Mouse (Mus musculus): ENCODE results near the gene Trip10. TPM values are rescaled to one million over a fixed set of nuclear protein-coding genes. Genes with fewer than 3 reads are reported as not detected.

Trip10 gene
- polyA plus RNA-seq, 1 experiment from 2014 or later = 28.1 TPM

DNA sequence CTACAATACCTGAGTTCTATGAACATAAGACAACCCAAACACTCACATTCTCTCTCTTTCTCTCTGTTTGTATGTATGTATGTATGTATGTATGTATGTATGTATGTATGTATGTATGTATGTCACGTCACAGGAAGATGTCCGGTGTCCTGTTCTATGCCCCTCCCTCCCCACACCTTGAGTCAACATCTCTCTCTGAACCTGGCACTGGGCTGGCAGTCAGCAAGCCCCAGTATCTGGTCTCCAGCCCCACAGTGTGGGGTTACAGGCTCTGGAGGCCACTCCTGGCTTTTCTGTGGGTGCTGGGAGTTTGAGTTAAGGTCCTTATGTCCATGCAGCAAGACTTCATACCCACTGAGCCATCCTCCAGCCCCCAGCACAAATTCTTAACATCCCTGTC lies 21.8 kb upstream of the Trip10 start:
- Histone ChIP-seq H3K4me1 (replicated peaks) (peaks cover 5% of the 10 kb centered on the region; the same call in 1 of the 2 replicates), H3K9me3 (no peaks in the 10 kb centered on the region), H3K36me3 (no peaks in the 10 kb centered on the region), H3K27ac (no peak overlapping the region), H3K27me3 (ENCODE audit: insufficient read depth, poor library complexity, severe bottlenecking) (peaks cover 8% of the 10 kb centered on the region; the same call in 1 of the 2 replicates), H3K4me3 (no peak overlapping the region)
- DNase-seq (ENCODE audit: low spot score) = no peak
- 95% methylated on average over 2 of the region's 2 CpGs for WGBS

DNA sequence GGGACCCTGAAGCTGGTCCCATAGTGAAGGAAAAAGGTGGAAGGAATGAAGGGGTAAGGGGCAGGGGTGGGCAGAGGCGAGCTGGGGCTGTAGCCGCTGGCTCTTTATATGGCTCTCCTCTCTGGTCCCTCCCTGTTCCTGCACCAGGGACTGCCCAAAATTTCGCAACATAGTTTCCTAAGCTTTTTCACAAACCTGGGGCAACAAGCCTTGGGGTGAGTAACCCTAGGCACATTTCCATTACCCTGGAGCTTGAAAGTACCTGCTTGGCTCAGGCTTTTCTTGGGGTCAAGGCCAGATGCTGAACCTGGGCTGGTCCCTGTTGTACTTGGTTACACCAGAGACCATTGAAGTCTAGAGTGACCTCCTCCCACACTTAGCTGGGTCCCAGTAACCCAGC lies 21.2 kb upstream of the Trip10 start, which contains the start of gene C3:
C3 (minus strand) TSS at position 123 of the 400 bp plus-strand sequence.
- WGBS = 83% methylated on average over 3 of the region's 3 CpGs
- DNase-seq (ENCODE audit: low spot score) = no peak
- H3K36me3 ChIP-seq = no peaks in the 10 kb centered on the region
- H3K9me3 ChIP-seq = no peaks in the 10 kb centered on the region
- no peak within 1 kb of the TSS for H3K27ac ChIP-seq
- no peak within 1 kb of the TSS for H3K4me3 ChIP-seq
- H3K4me1 ChIP-seq (replicated peaks) = peaks cover 5% of the 10 kb centered on the region; the same call in 1 of the 2 replicates
- H3K27me3 ChIP-seq (ENCODE audit: insufficient read depth, poor library complexity, severe bottlenecking) = peaks cover 8% of the 10 kb centered on the region; the same call in 1 of the 2 replicates

DNA sequence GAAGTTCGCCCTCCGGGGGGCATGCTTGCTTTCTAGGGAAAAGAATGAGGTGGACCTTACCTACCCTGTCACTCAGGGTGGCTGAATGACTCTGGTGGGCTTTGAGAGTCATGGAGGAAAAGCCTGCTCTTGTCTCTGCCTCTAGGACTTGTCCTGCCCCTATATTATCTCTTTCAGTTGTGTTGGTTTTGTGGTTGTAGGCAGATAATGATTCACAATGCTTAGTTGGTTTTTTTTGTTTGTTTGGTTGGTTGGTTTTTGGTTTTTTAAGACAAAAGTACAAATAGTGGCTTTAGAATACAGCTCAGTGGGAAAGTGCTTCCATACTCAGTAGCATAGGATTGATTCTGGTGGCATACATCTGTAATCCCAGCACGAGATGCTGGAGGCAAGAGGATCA lies 20.4 kb upstream of the Trip10 start:
- WGBS = 84% methylated on average over 3 of the region's 3 CpGs
- Histone ChIP-seq H3K4me3 (no peak overlapping the region), H3K27ac (no peak overlapping the region), H3K27me3 (ENCODE audit: insufficient read depth, poor library complexity, severe bottlenecking) (peaks cover 8% of the 10 kb centered on the region; the same call in 1 of the 2 replicates), H3K36me3 (no peaks in the 10 kb centered on the region), H3K9me3 (no peaks in the 10 kb centered on the region), H3K4me1 (replicated peaks) (peaks cover 5% of the 10 kb centered on the region; the same call in 1 of the 2 replicates)
- no peak for DNase-seq (ENCODE audit: low spot score)

DNA sequence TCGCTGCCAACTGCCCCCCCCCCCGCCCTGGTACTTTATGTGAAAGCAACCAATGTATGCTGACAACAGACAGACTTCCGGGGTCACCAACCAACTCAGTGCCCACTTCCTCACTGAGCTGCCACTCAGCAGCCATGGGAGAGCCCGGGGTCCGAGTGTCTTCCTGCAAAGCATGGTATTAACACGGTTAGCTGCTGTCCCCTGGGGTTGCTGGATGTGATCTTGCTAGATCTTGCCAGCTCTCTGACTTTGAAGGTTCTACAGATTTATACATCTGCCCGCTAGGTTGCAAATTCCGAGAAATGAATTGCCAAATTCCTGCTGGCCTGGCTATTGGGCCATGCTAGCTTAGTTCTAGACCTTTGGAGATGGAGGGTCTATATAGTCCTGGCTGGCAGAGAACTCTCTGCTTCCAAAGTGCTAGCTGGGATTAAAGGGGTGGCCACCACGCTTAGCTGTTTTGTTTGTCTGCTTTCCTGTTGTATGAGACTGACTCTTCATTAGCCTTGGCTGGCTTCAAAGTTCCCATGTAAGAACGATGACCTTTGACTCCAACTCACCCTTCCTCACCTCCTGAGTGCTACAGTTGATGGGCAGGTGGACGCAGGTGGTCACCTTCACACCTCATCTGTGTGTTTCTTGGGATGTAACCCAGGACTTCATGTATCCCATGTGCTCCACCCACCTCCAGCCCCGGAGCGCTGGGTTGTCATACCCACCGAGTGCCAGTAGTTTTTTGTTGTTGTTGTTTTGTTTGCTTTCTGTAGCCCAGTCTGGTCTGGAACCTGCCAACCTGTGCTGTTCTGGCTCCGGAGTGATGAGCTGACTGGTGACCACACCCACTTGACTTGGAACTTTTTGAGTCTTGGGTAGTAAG lies 19.2 kb upstream of the Trip10 start:
- no peak overlapping the region for H3K4me3 ChIP-seq
- 80% methylated on average over 15 of the region's 15 CpGs for WGBS
- peaks cover 9% of the 10 kb centered on the region for H3K36me3 ChIP-seq
- H3K27ac ChIP-seq = no peak overlapping the region
- no peaks in the 10 kb centered on the region; the same call in 1 of the 2 replicates for H3K4me1 ChIP-seq (replicated peaks)
- no peaks in the 10 kb centered on the region for H3K9me3 ChIP-seq
- no peaks in the 10 kb centered on the region for H3K27me3 ChIP-seq (ENCODE audit: insufficient read depth, poor library complexity, severe bottlenecking)
- DNase-seq (ENCODE audit: low spot score) = no peak

DNA sequence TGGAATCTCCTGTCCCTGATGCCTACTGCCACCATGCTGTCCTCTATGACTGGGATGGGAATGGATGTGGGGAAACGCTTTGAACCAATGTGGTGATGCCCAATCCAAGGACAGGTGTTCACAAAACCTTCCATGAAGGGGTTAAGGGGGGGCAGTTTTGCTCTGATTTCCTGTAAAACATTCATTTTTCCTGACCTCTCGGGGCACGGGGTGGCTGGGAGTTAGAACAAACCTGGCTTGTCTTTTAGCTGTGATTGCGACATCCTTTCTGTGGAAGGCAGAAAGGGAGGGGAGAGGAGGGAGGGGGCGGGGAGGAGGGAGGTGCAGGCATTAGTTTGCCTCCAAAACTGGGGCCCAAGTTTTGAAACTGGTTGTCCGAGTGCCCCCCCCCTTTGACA lies 18.5 kb upstream of the Trip10 start:
- Histone ChIP-seq H3K36me3 (peaks cover 15% of the 10 kb centered on the region), H3K27ac (no peak overlapping the region), H3K4me1 (replicated peaks) (no peaks in the 10 kb centered on the region; the same call in 1 of the 2 replicates), H3K4me3 (no peak overlapping the region), H3K27me3 (ENCODE audit: insufficient read depth, poor library complexity, severe bottlenecking) (no peaks in the 10 kb centered on the region), H3K9me3 (no peaks in the 10 kb centered on the region)
- DNase-seq (ENCODE audit: low spot score) = no peak
- WGBS = 66% methylated on average over 6 of the region's 6 CpGs

DNA sequence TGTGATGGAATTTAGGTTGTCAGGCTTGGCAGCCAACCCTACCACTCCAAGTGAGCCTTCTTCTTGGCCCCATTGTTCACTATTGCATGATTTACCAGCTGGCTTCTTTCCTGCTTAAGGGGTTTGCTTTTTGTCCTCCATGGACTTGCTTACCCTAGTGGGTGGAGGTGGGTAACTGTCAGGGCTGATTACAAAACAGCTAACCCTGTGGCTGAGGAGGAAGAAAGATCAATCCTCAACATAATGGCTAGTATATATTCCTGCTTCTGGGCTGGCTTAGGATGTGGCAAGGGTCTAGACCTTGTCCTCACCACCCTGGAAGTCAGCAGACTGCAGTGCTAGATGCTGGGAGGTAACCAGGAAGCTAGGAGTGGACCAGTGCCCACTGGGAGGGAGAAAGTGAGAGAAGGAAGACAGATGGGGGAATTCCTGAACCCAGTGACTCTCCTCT lies 17.9 kb upstream of the Trip10 start:
- Histone ChIP-seq H3K36me3 (peaks cover 22% of the 10 kb centered on the region), H3K4me3 (no peak overlapping the region), H3K9me3 (no peaks in the 10 kb centered on the region), H3K27me3 (ENCODE audit: insufficient read depth, poor library complexity, severe bottlenecking) (no peaks in the 10 kb centered on the region), H3K27ac (no peak overlapping the region), H3K4me1 (replicated peaks) (no peaks in the 10 kb centered on the region; the same call in 1 of the 2 replicates)
- DNase-seq (ENCODE audit: low spot score) = no peak

DNA sequence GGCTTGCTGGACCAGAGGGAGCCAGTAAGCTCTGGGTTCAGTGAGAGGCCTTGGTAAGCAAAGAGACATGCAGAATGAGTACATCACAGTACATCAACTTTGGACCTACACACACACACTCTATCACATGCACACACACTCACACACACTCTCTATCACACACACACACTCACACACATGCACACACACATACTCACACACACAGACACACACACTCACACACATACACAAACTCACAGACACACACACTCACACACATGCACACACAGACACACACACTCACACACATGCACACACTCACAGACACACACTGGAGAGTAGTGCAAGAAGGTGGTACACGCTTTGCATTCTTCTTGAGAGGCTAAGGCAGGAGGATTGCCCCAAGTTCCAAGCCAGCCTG lies 17.1 kb upstream of the Trip10 start:
- peaks cover 30% of the 10 kb centered on the region for H3K36me3 ChIP-seq
- 90% methylated on average over 1 of the region's 1 CpGs for WGBS
- no peaks in the 10 kb centered on the region for H3K27me3 ChIP-seq (ENCODE audit: insufficient read depth, poor library complexity, severe bottlenecking)
- DNase-seq (ENCODE audit: low spot score) = no peak
- H3K9me3 ChIP-seq = no peaks in the 10 kb centered on the region
- H3K4me3 ChIP-seq = no peak overlapping the region
- H3K4me1 ChIP-seq (replicated peaks) = no peaks in the 10 kb centered on the region; the same call in 1 of the 2 replicates
- no peak overlapping the region for H3K27ac ChIP-seq

DNA sequence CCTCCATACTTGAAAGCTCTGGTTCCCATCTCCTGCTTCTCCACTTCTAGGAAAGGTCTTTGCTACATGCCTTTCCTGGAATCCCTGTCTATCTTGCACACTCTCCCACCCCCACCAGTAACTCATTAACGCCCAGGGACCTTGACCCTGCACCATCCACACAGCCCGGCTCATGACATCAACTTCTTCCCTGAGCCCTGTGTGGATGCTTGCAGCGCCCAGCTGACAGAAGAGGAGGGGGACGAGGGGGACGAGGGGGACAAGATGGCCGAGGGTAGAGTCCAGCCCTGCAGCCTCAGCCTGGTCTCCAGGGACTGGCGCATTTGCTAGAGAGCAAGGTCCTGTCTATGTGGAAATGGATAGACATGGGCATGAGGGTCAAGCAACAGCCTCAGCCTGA lies 16.2 kb upstream of the Trip10 start:
- H3K27me3 ChIP-seq (ENCODE audit: insufficient read depth, poor library complexity, severe bottlenecking) = no peaks in the 10 kb centered on the region
- no peaks in the 10 kb centered on the region; the same call in 1 of the 2 replicates for H3K4me1 ChIP-seq (replicated peaks)
- no peak for DNase-seq (ENCODE audit: low spot score)
- no peak overlapping the region for H3K27ac ChIP-seq
- peaks cover 38% of the 10 kb centered on the region for H3K36me3 ChIP-seq
- no peaks in the 10 kb centered on the region for H3K9me3 ChIP-seq
- WGBS = 50% methylated on average over 7 of the region's 7 CpGs
- H3K4me3 ChIP-seq = no peak overlapping the region

DNA sequence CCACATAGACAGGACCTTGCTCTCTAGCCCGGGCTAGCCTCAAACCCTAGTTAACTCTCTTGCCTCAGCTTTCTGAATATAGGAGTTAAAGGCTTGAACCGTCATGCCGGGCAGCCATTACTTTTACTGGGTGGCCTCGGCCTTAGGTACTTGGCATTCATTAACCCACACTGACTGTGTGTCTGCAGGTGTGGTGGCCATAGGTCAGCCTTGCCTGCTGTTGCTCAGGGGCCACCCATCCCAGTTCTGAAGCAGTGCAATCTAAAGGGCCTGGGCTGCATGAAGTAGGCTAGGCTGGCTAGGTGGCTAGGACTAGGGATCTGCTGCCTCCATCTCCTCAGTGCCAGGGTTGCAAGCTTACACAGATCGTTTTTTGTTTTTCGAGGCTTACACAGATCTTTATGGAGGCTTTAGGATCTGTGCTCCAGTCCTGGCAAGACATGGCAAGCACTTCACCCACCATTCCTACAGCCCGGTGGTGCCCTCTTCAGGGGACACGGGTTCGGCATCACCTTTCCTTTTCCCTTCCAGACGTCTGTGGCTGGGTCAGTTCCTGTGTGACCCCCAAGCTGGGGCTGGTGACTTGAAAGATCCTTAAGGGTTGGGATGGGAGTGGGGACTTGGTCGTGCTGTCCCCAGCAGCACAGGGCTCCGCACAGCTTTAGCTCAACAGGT lies 14.9 kb upstream of the Trip10 start:
- H3K4me3 ChIP-seq = no peak overlapping the region

DNA sequence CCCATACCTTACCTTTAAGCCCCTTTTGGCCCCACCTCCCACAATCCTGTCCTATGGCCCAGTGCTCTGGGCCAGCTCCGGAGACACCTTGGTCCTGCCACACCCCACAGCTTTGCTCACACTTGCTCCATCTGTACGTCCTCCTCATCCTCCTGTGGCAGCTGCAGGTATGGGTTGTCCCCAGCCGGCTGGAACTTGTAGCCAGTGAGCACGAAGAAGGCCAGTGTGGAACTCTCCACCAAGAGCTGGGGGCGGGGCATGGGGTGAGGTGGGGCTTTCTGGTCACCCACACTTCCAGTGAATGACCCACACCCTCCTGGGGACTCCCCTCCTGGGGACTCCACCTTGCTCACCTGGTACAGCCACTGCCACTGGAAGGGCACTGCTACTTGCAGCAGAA lies 13.5 kb upstream of the Trip10 start:
- DNase-seq (ENCODE audit: low spot score) = no peak
- Histone ChIP-seq H3K9me3 (no peaks in the 10 kb centered on the region), H3K27me3 (ENCODE audit: insufficient read depth, poor library complexity, severe bottlenecking) (no peaks in the 10 kb centered on the region), H3K36me3 (peaks cover 42% of the 10 kb centered on the region), H3K27ac (no peak overlapping the region), H3K4me1 (replicated peaks) (no peaks in the 10 kb centered on the region), H3K4me3 (no peak overlapping the region)
- WGBS = 90% methylated on average over 5 of the region's 5 CpGs

More for the DNA sequence above, 14.9 kb upstream of the Trip10 start:
- H3K27ac ChIP-seq = no peak overlapping the region
- H3K36me3 ChIP-seq = peaks cover 42% of the 10 kb centered on the region
- 80% methylated on average over 12 of the region's 12 CpGs for WGBS
- H3K27me3 ChIP-seq (ENCODE audit: insufficient read depth, poor library complexity, severe bottlenecking) = no peaks in the 10 kb centered on the region
- no peak for DNase-seq (ENCODE audit: low spot score)
- no peaks in the 10 kb centered on the region; the same call in 1 of the 2 replicates for H3K4me1 ChIP-seq (replicated peaks)
- H3K9me3 ChIP-seq = no peaks in the 10 kb centered on the region

DNA sequence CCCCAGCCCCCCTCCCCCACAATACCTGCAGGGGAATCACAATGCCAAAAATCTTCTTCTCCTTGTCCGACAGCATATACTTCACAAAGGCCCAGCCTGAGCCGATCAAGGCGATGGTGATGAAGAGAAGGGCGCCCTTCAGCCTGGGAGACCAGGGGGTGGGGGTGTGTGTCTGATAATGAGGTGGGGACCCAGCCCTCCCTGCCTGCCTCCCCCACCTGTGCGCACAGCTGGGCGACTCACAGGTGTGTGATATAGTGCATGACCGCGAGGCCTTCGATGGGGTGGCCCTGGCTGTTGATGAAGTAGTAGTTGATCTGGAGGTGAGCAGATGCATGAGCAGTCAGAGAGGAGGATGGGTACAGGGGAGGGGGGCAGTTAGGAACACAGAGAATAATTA lies 12.1 kb upstream of the Trip10 start:
- Histone ChIP-seq H3K4me1 (replicated peaks) (no peaks in the 10 kb centered on the region), H3K9me3 (no peaks in the 10 kb centered on the region), H3K36me3 (peaks cover 51% of the 10 kb centered on the region), H3K27ac (no peak overlapping the region), H3K27me3 (ENCODE audit: insufficient read depth, poor library complexity, severe bottlenecking) (no peaks in the 10 kb centered on the region), H3K4me3 (no peak overlapping the region)
- no peak for DNase-seq (ENCODE audit: low spot score)
- whole genome bisulfite sequencing = 94% methylated on average over 9 of the region's 9 CpGs

DNA sequence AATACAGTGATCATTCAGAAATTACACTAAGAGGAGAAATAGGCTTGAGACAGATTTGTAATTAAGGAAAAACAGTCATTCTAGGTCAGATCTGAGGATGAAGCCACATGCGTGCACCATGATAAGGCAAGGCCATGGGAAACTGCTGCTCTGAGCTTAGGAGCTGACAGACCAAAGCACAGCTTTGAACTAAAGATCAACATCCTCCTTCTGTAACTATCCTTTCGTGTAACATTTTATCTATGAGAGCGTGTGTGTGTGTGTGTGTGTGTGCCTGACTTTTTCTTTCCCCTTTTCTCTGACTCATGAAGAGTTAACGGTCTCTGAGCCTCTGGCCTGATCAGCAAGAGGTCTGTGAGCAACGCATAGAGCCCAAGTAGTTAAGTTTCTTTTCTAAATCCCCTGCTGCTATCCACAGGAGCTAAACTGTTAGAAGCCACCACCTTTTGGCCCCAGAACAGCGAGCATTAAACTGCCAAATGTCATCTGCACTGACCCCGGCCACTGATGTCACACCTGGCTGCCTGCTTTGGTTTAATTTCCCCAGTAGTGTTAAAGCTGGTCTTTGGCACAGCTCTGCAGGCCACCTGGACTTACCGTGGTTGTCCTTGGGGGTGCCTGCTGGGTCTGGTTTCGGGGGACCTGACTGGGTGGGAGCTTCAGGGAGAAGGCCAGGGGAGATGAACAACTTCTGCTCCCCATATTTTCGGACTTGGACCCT lies 5.4 kb upstream of the Trip10 start:
- WGBS = 72% methylated on average over 10 of the region's 10 CpGs
- DNase-seq (ENCODE audit: low spot score) = no peak
- no peak overlapping the region for H3K4me3 ChIP-seq
- peaks cover 18% of the 10 kb centered on the region for H3K4me1 ChIP-seq (replicated peaks)
- no peaks in the 10 kb centered on the region for H3K9me3 ChIP-seq
- peaks cover 37% of the 10 kb centered on the region for H3K36me3 ChIP-seq
- no peaks in the 10 kb centered on the region for H3K27me3 ChIP-seq (ENCODE audit: insufficient read depth, poor library complexity, severe bottlenecking)
- no peak overlapping the region for H3K27ac ChIP-seq

All from hindbrain, embryonic 10.5 days (tissue).